8 mouse cellular contexts compared by ENCODE assay signal in the genomic region with DNA sequence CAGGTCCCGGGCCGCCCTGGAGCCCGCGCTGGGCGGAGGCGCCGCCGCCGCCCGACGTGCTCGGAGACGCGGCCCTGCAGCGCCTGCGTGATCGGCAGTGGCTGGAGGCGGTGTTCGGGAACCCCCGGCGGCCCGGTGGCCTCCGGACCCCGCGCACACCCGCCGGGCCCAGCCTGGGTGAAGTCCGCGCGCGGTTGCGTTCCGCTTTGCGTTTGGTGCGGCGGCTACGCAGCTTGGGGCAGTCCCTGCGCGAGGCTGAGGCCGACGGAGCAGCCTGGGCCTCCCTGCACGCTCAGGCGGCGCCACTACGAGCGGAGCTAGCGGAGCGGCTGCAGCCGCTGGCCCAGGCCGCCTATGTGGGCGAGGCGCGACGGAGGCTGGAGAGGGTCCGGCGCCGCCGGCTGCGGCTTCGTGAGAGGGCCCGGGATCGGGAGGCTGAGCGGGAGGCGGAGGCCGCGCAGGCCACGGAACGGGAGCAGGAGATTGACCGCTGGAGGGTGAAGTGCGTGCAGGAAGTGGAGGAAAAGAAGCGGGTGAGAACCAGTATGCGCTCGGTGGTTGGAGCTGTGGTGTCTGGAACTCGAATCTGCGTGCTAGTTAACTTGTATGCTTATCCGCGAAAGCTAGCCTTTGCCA. TPM values are rescaled to one million over a fixed set of nuclear protein-coding genes. Genes with fewer than 3 reads are reported as not detected.
A peak's percentile ranks its signal among the peaks of the same experiment; 100 is the strongest.
DNase-seq lines count a peak whose midpoint lies in the region; ATAC-seq lines count a peak whose summit lies in the region.

No protein-coding gene starts in this region.

- H3K36me3 ChIP-seq in embryonic facial prominence, embryonic 11.5 days (replicated peaks; ENCODE audit: control insufficient read depth, insufficient read depth, low read depth, low read length), result no peaks in the 10 kb centered on the region
- no peaks in the 10 kb centered on the region for H3K36me3 ChIP-seq in heart, embryonic 12.5 days
- no peaks in the 10 kb centered on the region for H3K36me3 ChIP-seq in kidney, embryonic 15.5 days
- H3K36me3 ChIP-seq in liver, embryonic 13.5 days, result no peaks in the 10 kb centered on the region
- H3K36me3 ChIP-seq in splenic B cell, adult 2 months (ENCODE audit: control insufficient read depth, insufficient read depth, low read length, poor library complexity, severe bottlenecking), result no peaks in the 10 kb centered on the region

- peak overlapping the region; percentile 81 for H3K4me2 ChIP-seq in embryonic facial prominence, embryonic 11.5 days (ENCODE audit: low read depth, low read length)
- peak overlapping the region; percentile 85 for H3K4me2 ChIP-seq in heart, embryonic 12.5 days
- H3K4me2 ChIP-seq in kidney, embryonic 15.5 days, result peak overlapping the region; percentile 81
- H3K4me2 ChIP-seq in liver, embryonic 13.5 days, result peak overlapping the region; percentile 96

- peak overlapping the region; percentile 88 for H3K27ac ChIP-seq in embryonic facial prominence, embryonic 11.5 days (replicated peaks; ENCODE audit: low read depth, low read length)
- peak overlapping the region; percentile 97 for H3K27ac ChIP-seq in heart, embryonic 12.5 days (ENCODE audit: poor library complexity, severe bottlenecking)
- peak overlapping the region; percentile 99 for H3K27ac ChIP-seq in kidney, embryonic 15.5 days
- H3K27ac ChIP-seq in liver, embryonic 13.5 days, result peak overlapping the region; percentile 97

- H3K27me3 ChIP-seq in embryonic facial prominence, embryonic 11.5 days (ENCODE audit: control insufficient read depth, insufficient read depth, low read length), result no peaks in the 10 kb centered on the region
- no peaks in the 10 kb centered on the region for H3K27me3 ChIP-seq in heart, embryonic 12.5 days (replicated peaks)
- H3K27me3 ChIP-seq in kidney, embryonic 15.5 days, result 0 out of 2 replicates have a peak, but pooled peaks cover 2% of the 10 kb centered on the region
- no peaks in the 10 kb centered on the region for H3K27me3 ChIP-seq in liver, embryonic 13.5 days
- no peaks in the 10 kb centered on the region for H3K27me3 ChIP-seq in splenic B cell, adult 2 months (ENCODE audit: control insufficient read depth, insufficient read depth, low read length, poor library complexity, severe bottlenecking)

- peak overlapping the region; percentile 90 for H3K9ac ChIP-seq in embryonic facial prominence, embryonic 11.5 days (replicated peaks; ENCODE audit: low read length)
- H3K9ac ChIP-seq in heart, embryonic 12.5 days, result peak overlapping the region; percentile 94
- H3K9ac ChIP-seq in kidney, embryonic 15.5 days, result peak overlapping the region; percentile 99
- peak overlapping the region; percentile 96 for H3K9ac ChIP-seq in liver, embryonic 13.5 days

- H3K9me3 ChIP-seq in embryonic facial prominence, embryonic 11.5 days (replicated peaks; ENCODE audit: control insufficient read depth, low read length), result no peaks in the 10 kb centered on the region
- H3K9me3 ChIP-seq in heart, embryonic 12.5 days (replicated peaks), result peaks cover 7% of the 10 kb centered on the region; the same call in 1 of the 2 replicates
- peaks cover 5% of the 10 kb centered on the region; the same call in 1 of the 2 replicates for H3K9me3 ChIP-seq in kidney, embryonic 15.5 days (replicated peaks)
- no peaks in the 10 kb centered on the region for H3K9me3 ChIP-seq in liver, embryonic 13.5 days (replicated peaks)

- DNase-seq in CD4-positive helper T cell, adult 2 months (ENCODE audit: low read depth, low spot score), result peak; percentile 75
- DNase-seq in adrenal gland, postnatal 25 days, result peak; percentile 52
- peak; percentile 47 for DNase-seq in embryonic facial prominence, embryonic 11.5 days (ENCODE audit: low spot score)
- peak; percentile 56 for DNase-seq in liver, embryonic 13.5 days
- DNase-seq in naive thymus-derived CD4-positive, alpha-beta T cell, adult 2 months (ENCODE audit: low read depth), result peak; percentile 74
- DNase-seq in splenic B cell, adult 2 months (ENCODE audit: low read depth, low spot score), result peak; percentile 67

- under 1% methylated on average over 72 of the region's 77 CpGs for WGBS in embryonic facial prominence, embryonic 11.5 days
- WGBS in heart, embryonic 12.5 days, result 2% methylated on average over 77 of the region's 77 CpGs
- WGBS in kidney, embryonic 15.5 days, result under 1% methylated on average over 77 of the region's 77 CpGs
- WGBS in liver, embryonic 13.5 days (ENCODE audit: insufficient replicate concordance), result under 1% methylated on average over 75 of the region's 77 CpGs

- peak; percentile 70 for ATAC-seq in embryonic facial prominence, embryonic 11.5 days (replicated peaks; ENCODE audit: insufficient number of reproducible peaks, low FRiP score, low TSS enrichment, low read depth)
- peak; percentile 82 for ATAC-seq in heart, embryonic 12.5 days (ENCODE audit: insufficient number of reproducible peaks, low FRiP score)
- ATAC-seq in kidney, embryonic 15.5 days (replicated peaks; ENCODE audit: low FRiP score), result peak; percentile 80
- ATAC-seq in liver, embryonic 13.5 days (ENCODE audit: low read depth), result peak; percentile 84

- peak overlapping the region; percentile 99 for H3K4me3 ChIP-seq in embryonic facial prominence, embryonic 11.5 days (ENCODE audit: low read depth, low read length)
- H3K4me3 ChIP-seq in heart, embryonic 12.5 days, result peak overlapping the region; percentile 95
- H3K4me3 ChIP-seq in kidney, embryonic 15.5 days (replicated peaks), result peak overlapping the region; percentile 89
- peak overlapping the region; percentile 98 for H3K4me3 ChIP-seq in liver, embryonic 13.5 days (replicated peaks)

- no peaks in the 10 kb centered on the region for H3K4me1 ChIP-seq in embryonic facial prominence, embryonic 11.5 days (ENCODE audit: control insufficient read depth, insufficient read depth, low read length)
- H3K4me1 ChIP-seq in heart, embryonic 12.5 days (replicated peaks), result peaks cover 19% of the 10 kb centered on the region
- peaks cover 11% of the 10 kb centered on the region for H3K4me1 ChIP-seq in kidney, embryonic 15.5 days
- peaks cover 43% of the 10 kb centered on the region for H3K4me1 ChIP-seq in liver, embryonic 13.5 days (replicated peaks)

RNA-seq across cellular contexts. Expression of a gene that starts 0.7 kb away (rescaled TPM):
- 16.1 and 19.0 TPM in 2 replicates for total RNA-seq in adrenal gland, postnatal 25 days (2021)
- 13.9 and 18.5 TPM in 2 replicates for polyA plus RNA-seq in embryonic facial prominence, embryonic 11.5 days (2014; fragmentation: Nextera tagmentation; extraction: Ambion mirVana)
- 9.5 and 9.9 TPM in 2 replicates for polyA plus RNA-seq in heart, embryonic 12.5 days (2016; fragmentation: Nextera tagmentation; extraction: Ambion mirVana)
- polyA plus RNA-seq in kidney, embryonic 15.5 days (2015; fragmentation: Nextera tagmentation; extraction: Ambion mirVana), result 9.2 and 9.8 TPM in 2 replicates
- polyA plus RNA-seq in liver, embryonic 13.5 days (2015; fragmentation: Nextera tagmentation; extraction: Ambion mirVana), result 4.0 and 4.4 TPM in 2 replicates

RNA-seq across cellular contexts. Expression of a gene that starts 14.2 kb away (rescaled TPM):
- total RNA-seq in adrenal gland, postnatal 25 days (2021), result 0.90 TPM in 1 of 2 replicates, not detected in the other
- polyA plus RNA-seq in embryonic facial prominence, embryonic 11.5 days (2014; fragmentation: Nextera tagmentation; extraction: Ambion mirVana), result 0.31 TPM in 1 of 2 replicates, not detected in the other
- 0.11 TPM in 1 of 2 replicates, not detected in the other for polyA plus RNA-seq in heart, embryonic 12.5 days (2016; fragmentation: Nextera tagmentation; extraction: Ambion mirVana)
- polyA plus RNA-seq in kidney, embryonic 15.5 days (2015; fragmentation: Nextera tagmentation; extraction: Ambion mirVana), result 0.14 and 0.31 TPM in 2 replicates
- polyA plus RNA-seq in liver, embryonic 13.5 days (2015; fragmentation: Nextera tagmentation; extraction: Ambion mirVana), result not detected in 2 replicates

RNA-seq across cellular contexts. Expression of a gene that starts 44.9 kb away (rescaled TPM):
- total RNA-seq in adrenal gland, postnatal 25 days (2021), result 0.43 TPM in 1 of 2 replicates, not detected in the other
- polyA plus RNA-seq in embryonic facial prominence, embryonic 11.5 days (2014; fragmentation: Nextera tagmentation; extraction: Ambion mirVana), result 1.2 and 1.3 TPM in 2 replicates
- polyA plus RNA-seq in heart, embryonic 12.5 days (2016; fragmentation: Nextera tagmentation; extraction: Ambion mirVana), result 2.0 and 2.8 TPM in 2 replicates
- polyA plus RNA-seq in kidney, embryonic 15.5 days (2015; fragmentation: Nextera tagmentation; extraction: Ambion mirVana), result 2.2 TPM in 2 replicates
- 0.03 and 0.16 TPM in 2 replicates for polyA plus RNA-seq in liver, embryonic 13.5 days (2015; fragmentation: Nextera tagmentation; extraction: Ambion mirVana)

RNA-seq across cellular contexts. Expression of a gene that starts 51.7 kb away (rescaled TPM):
- total RNA-seq in adrenal gland, postnatal 25 days (2021), result 9.6 and 15.9 TPM in 2 replicates
- 7.6 and 9.8 TPM in 2 replicates for polyA plus RNA-seq in embryonic facial prominence, embryonic 11.5 days (2014; fragmentation: Nextera tagmentation; extraction: Ambion mirVana)
- polyA plus RNA-seq in heart, embryonic 12.5 days (2016; fragmentation: Nextera tagmentation; extraction: Ambion mirVana), result 3.0 and 3.7 TPM in 2 replicates
- 13.4 and 16.1 TPM in 2 replicates for polyA plus RNA-seq in kidney, embryonic 15.5 days (2015; fragmentation: Nextera tagmentation; extraction: Ambion mirVana)
- 0.12 and 0.22 TPM in 2 replicates for polyA plus RNA-seq in liver, embryonic 13.5 days (2015; fragmentation: Nextera tagmentation; extraction: Ambion mirVana)

RNA-seq across cellular contexts. Expression of a gene that starts 52.5 kb away (rescaled TPM):
- 57.3 and 57.5 TPM in 2 replicates for total RNA-seq in adrenal gland, postnatal 25 days (2021)
- polyA plus RNA-seq in embryonic facial prominence, embryonic 11.5 days (2014; fragmentation: Nextera tagmentation; extraction: Ambion mirVana), result 60.1 and 64.3 TPM in 2 replicates
- polyA plus RNA-seq in heart, embryonic 12.5 days (2016; fragmentation: Nextera tagmentation; extraction: Ambion mirVana), result 44.6 and 45.2 TPM in 2 replicates
- polyA plus RNA-seq in kidney, embryonic 15.5 days (2015; fragmentation: Nextera tagmentation; extraction: Ambion mirVana), result 50.6 and 53.5 TPM in 2 replicates
- polyA plus RNA-seq in liver, embryonic 13.5 days (2015; fragmentation: Nextera tagmentation; extraction: Ambion mirVana), result 31.5 and 39.5 TPM in 2 replicates

Comparison
In these comparisons a context has a peak if more than half of its experiments do, and no peak if none do; other contexts are left out.
1. Peak in every context shown above with its lines: DNase-seq, ATAC-seq, H3K4me3 ChIP-seq and H3K27ac ChIP-seq.